Mouse (Mus musculus): ENCODE results near the gene Pex11b.

- TF ChIP-seq CTCF (IDR thresholded peaks at IDR 0.05; ENCODE audit: low read depth) (no peak), EP300 (IDR thresholded peaks at IDR 0.05; ENCODE audit: low read depth) (no peak)
Observed at GRCm38 (mm10) chr3:96593790-96594560, 41.2 kb upstream of the Pex11b start, which contains the start of gene Polr3gl.
